Mouse (Mus musculus) layer of hippocampus, postnatal 14 days (tissue): ENCODE data around the gene Gfpt1. TPM values are rescaled to one million over a fixed set of nuclear protein-coding genes. Genes with fewer than 3 reads are reported as not detected.
A peak's percentile ranks its signal among the peaks of the same experiment; 100 is the strongest.

Experiments used
- DNase-seq, 2 experiments: peaks; one replicate each; pipeline ENCODE4 v3.0.0; 2021 to 2022; ENCODE audit warnings: low spot score in 2 of 2, mixed read lengths in 1 of 2
- total RNA-seq, 2 experiments: library from RNA; stranded (reverse); gene quantifications; 2 replicates each; pipeline ENCODE4 v1.2.3; 2021

Gene Gfpt1
- total RNA-seq, 2 experiments from 2014 or later, result 52.6 to 58.3 TPM

DNA sequence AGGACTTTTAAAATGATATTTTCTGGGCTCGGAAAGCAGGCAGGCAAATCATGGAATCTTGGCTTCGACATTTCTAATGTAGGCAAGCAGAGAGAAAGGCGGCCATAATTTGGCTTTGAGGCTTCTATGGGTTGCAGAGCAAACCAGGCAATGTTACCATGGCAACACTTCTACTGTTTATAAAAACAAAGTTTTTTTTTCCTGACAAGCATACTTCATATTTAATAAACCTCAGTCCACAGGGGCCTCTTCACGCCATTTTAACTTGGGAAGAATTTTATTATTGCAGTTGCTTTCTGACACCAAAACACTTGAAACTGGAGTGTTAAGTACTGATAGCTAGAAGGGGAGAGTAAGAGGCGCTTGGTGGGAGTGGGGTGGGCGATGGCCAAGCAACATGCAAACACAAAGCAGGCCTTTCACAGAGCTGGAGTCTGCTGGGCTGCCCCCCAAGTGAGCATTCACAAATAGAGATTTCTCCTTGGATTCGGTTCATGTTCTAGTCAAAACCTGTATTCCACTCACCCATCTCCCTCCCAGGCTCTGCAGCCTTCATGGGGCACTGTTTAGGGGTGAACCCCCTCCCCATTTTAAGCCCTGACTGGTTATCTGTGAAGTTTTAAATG is 57.1 kb downstream of the Gfpt1 start:
- DNase-seq, result peak; percentile 30 to 41

DNA sequence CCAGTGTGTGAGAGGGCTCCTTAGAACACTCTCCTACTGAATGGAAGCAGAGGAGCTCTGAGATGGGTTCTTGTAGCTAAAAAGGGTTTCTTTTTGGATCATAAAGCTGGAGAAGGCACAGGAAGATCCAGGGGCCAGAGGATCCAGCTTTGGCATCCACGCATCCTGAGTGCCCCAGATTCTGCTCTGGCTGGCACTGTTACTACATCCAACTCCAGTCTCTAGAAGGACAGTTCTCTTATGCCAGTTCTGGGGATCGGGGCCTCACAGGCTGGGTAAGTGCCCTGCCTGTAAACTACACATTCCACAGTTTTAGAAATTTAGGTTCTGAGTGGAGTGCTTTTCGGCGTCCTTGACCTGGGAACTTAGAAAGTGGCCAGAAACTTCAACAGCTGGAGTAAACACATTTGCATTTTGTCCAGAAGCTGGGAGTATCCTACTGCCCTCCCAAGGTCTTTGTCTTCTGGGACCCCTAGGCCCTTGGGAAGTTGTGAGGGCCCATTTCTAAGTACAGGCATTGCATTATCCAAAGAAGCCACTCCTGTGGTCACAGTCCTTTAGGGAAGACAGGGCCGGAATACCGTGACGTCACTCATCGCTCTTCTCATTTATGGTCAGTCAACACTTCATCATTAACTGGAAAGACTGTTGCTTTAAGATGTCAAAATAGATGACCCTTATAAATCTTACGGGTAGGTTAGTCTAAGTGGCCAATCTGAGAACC is 57.8 kb downstream of the Gfpt1 start:
- DNase-seq, result peak in 1 of 2 experiments; percentile 15

- DNase-seq, result peak; percentile 84 to 92
Observed at GRCm38 (mm10) chr6:87101281-87101954, 58.8 kb downstream of the Gfpt1 start.

DNA sequence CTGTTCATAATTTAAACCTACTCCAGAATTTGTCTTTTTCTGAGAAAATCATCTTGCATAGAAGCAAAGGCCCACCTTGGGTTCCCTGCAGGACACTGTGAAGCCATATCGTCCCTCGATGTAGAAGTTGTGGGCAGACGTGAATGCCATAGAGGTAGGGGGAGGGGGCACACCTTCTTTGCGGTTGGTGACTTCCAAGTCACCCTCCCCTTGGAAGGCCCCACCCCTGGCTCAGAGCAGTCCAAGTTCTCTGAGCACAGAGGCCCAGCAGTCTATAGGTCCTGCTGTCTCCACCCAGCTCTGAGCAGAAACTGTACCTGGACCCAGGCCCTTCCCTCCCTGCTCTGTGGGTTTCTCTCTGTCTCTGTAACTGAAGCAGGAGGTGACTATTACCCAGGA is 59.3 kb downstream of the Gfpt1 start:
- DNase-seq, result peak in 1 of 2 experiments; percentile 14

- DNase-seq, result peak in 1 of 2 experiments; percentile 21
Observed at GRCm38 (mm10) chr6:87102421-87102911, 59.8 kb downstream of the Gfpt1 start.

GRCm38 (mm10) chr6:87103314-87103713 is 60.7 kb downstream of the Gfpt1 start:
- DNase-seq, result no peak

DNA sequence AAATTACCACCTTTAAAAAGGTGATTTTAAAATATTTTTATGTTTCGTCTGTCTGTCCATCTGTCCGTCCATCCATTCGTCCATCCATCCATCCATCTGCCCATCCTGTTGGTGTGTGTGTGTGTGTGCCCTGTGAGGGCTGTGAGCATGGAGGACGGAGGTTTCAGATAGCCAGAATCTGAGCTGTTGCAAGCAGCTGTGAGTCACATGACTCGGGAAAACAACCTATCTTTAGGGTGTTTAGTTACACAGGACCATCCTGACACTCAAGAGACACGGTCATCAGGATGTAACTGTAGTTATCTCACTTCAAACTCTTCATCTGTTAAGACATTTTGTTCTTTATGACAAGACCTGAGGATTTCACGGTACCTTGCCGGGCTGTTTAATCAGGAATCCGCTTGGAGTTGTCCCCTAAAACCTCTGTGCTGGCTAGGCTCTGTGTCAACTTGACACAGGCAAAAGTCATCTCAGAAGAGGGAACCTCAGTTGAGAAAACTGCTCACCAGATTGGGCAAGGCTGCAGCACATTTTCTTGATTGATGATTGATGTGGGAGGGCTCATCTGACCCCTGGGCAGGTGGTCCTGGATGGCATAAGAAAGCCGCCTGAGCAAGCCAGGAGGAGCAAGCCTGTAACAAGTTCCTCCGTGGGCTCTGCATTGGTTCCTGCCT is 61.6 kb downstream of the Gfpt1 start, which contains the start of gene D6Ertd527e:
D6Ertd527e (plus strand) TSS at position 624 of the 674 bp plus-strand sequence.
- DNase-seq, result no peak

GRCm38 (mm10) chr6:87111493-87111892 is 68.8 kb downstream of the Gfpt1 start:
- DNase-seq, result no peak

- no peak for DNase-seq
Observed at GRCm38 (mm10) chr6:87112125-87112524, 69.5 kb downstream of the Gfpt1 start.

DNA sequence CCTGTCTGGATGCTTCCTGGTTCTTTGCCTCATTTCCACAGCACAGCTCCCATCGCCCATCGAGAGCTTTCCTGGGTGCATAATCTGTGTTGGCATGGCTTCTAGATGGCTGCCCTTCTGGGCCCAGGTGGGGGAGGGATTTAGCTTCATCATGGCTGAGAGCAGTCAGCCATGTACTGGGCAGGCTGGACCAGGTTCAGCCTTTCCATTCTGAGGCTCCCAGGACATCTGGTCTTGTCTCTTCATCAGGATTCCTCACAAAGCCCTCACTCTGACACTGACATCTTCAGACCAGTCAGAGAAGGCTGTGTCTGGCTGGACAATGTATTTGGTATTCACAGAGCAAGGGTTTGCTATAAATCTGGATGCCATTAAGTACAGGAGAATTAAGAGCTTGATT is 73.3 kb downstream of the Gfpt1 start:
- DNase-seq, result no peak

- no peak for DNase-seq
Observed at GRCm38 (mm10) chr6:87116596-87116995, 74.0 kb downstream of the Gfpt1 start.

- no peak for DNase-seq
Observed at GRCm38 (mm10) chr6:87119066-87119837, 76.6 kb downstream of the Gfpt1 start.

GRCm38 (mm10) chr6:87119975-87120374 is 77.3 kb downstream of the Gfpt1 start:
- DNase-seq, result no peak

- no peak for DNase-seq
Observed at GRCm38 (mm10) chr6:87120661-87121060, 78.0 kb downstream of the Gfpt1 start.

DNA sequence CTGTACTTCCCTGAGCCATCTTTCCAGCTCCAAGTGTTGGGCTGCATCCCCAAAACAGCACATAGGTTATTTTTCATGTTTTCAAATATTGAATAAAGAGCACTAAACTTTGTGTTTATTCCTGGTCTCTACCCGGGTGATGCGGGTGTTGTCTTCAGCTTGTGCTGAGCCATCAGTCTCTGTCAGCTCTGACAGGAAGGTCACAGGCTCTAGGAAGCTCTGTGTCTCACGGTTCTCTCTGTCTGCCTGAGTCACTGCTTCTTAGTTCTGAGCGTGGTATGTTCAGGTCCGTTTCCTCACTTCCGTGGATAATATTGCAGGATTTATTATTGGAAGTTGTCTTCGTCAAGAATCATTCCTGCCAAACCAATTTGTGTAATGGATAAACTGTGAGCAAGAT is 79.3 kb downstream of the Gfpt1 start:
- no peak for DNase-seq

GRCm38 (mm10) chr6:87123406-87123805 is 80.8 kb downstream of the Gfpt1 start:
- DNase-seq, result no peak

DNA sequence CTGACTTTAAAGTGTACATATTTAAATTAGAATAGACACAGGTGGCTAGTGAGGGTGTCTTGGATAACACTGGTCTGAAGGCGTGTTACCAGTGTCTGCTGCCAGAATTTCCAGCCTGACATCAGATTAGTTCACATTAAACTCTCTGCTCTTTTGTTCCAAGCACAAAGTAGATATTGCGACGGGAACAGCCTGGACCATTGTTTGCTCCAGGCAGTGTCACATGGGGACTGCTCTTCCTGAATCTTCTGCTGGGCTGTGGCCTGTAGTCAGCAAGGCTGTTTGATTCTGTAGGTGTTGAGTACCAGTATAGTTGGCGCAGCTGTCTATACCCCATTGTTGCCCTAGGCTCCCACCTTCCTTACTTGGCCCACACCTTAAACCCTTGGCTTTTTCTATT is 81.3 kb downstream of the Gfpt1 start:
- no peak for DNase-seq

GRCm38 (mm10) chr6:87127049-87127753 is 84.6 kb downstream of the Gfpt1 start:
- no peak for DNase-seq

- DNase-seq, result no peak
Observed at GRCm38 (mm10) chr6:87129861-87130260, 87.2 kb downstream of the Gfpt1 start.

DNA sequence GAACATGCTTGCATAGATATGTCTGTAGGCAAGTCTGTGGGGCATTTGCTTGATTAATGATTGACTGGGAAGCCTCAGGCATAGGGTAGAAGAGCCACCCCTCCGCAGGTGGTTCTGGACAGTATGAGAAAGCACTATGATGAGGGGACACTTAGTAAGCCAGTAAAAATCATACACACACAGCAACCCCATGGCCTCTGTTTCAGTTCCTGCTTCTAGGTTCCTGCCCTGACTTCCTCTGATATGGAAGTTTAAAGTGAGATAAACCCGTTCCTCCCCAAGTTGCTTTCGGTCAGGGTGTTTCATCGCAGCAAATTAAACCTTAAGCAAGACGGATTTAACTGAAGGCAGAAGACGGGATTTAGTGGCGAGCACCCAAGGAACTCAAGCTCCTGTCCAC is 88.0 kb downstream of the Gfpt1 start:
- DNase-seq, result no peak
